Comparison of ENCODE assay signal across 8 mouse cellular contexts in genomic region chr2:162948221-162948620, GRCm38 (mm10). TPM values are rescaled to one million over a fixed set of nuclear protein-coding genes. Genes with fewer than 3 reads are reported as not detected.
DNase-seq lines count a peak whose midpoint lies in the region; ATAC-seq and TF ChIP-seq lines count a peak whose summit lies in the region.

No protein-coding gene starts in this region.

- no peak for DNase-seq in cerebellum, adult 2 months
- DNase-seq in cerebellum, postnatal 36 days: no peak
- DNase-seq in liver, embryonic 11.5 days (ENCODE audit: low spot score): no peak
- peak; percentile 12 for DNase-seq in telencephalon, adult 2 months (ENCODE audit: low read depth, low spot score)
- DNase-seq in embryo, embryonic 11 days: no peak
- no peak for DNase-seq in yolk sac, embryonic 10.5 days (ENCODE audit: low spot score)

- H3K4me1 ChIP-seq in cerebellum, adult 2 months (ENCODE audit: control insufficient read depth, insufficient read depth, low read length): no peaks in the 10 kb centered on the region; the same call in 1 of the 2 replicates
- peaks cover 14% of the 10 kb centered on the region for H3K4me1 ChIP-seq in megakaryocyte, embryonic 14.5 days
- H3K4me1 ChIP-seq in liver, embryonic 11.5 days (replicated peaks; ENCODE audit: control insufficient read depth, insufficient read depth, low read length): peaks cover 5% of the 10 kb centered on the region; the same call in 1 of the 2 replicates

- H3K4me2 ChIP-seq in liver, embryonic 11.5 days: peak overlapping the region; percentile 59

- no peak overlapping the region for H3K27ac ChIP-seq in cerebellum, adult 2 months (ENCODE audit: insufficient read depth, low read length)
- H3K27ac ChIP-seq in liver, embryonic 11.5 days (ENCODE audit: low read depth, low read length): no peak overlapping the region

- H3K9ac ChIP-seq in liver, embryonic 11.5 days (ENCODE audit: low read depth, low read length): peak overlapping the region; percentile 20; the same call in 1 of the 2 replicates

- no peak for TF ChIP-seq POLR2A in cerebellum, adult 2 months (IDR thresholded peaks at IDR 0.05; ENCODE audit: borderline replicate concordance, insufficient read depth, low read length)

- 0 out of 2 replicates have a peak, but pooled peaks cover 10% of the 10 kb centered on the region for H3K9me3 ChIP-seq in megakaryocyte, embryonic 14.5 days
- H3K9me3 ChIP-seq in liver, embryonic 11.5 days (ENCODE audit: control insufficient read depth, low read length): no peaks in the 10 kb centered on the region

- ATAC-seq in megakaryocyte, adult 5-6 weeks (ENCODE audit: poor library complexity, severe bottlenecking): no peak
- peak; percentile 52 for ATAC-seq in liver, embryonic 11.5 days (replicated peaks; ENCODE audit: low FRiP score)

- no peak for TF ChIP-seq CTCF in cerebellum, adult 2 months (IDR thresholded peaks at IDR 0.05; ENCODE audit: borderline replicate concordance, insufficient read depth, low read depth, low read length)

- H3K27me3 ChIP-seq in cerebellum, adult 2 months (ENCODE audit: control insufficient read depth, insufficient read depth, low read length): no peaks in the 10 kb centered on the region
- peaks cover 31% of the 10 kb centered on the region for H3K27me3 ChIP-seq in megakaryocyte, embryonic 14.5 days (replicated peaks)
- peaks cover 16% of the 10 kb centered on the region for H3K27me3 ChIP-seq in liver, embryonic 11.5 days (replicated peaks; ENCODE audit: control insufficient read depth, insufficient read depth, low read length)

- peak overlapping the region; percentile 43 for H3K4me3 ChIP-seq in cerebellum, adult 2 months (replicated peaks; ENCODE audit: insufficient read depth, low read depth, low read length)
- H3K4me3 ChIP-seq in megakaryocyte, embryonic 14.5 days (replicated peaks): peak overlapping the region; percentile 30
- H3K4me3 ChIP-seq in liver, embryonic 11.5 days (ENCODE audit: low read depth, low read length): peak overlapping the region; percentile 20; the same call in 1 of the 2 replicates

- H3K36me3 ChIP-seq in megakaryocyte, embryonic 14.5 days (replicated peaks; ENCODE audit: low read length): no peaks in the 10 kb centered on the region
- H3K36me3 ChIP-seq in liver, embryonic 11.5 days (ENCODE audit: control insufficient read depth, insufficient read depth, low read length): no peaks in the 10 kb centered on the region

- 66% methylated on average over 14 of the region's 14 CpGs for WGBS in cerebellum, adult 2 months
- 50% methylated on average over 14 of the region's 14 CpGs for WGBS in liver, embryonic 11.5 days

RNA-seq across cellular contexts. Expression of gene L3mbtl1, which starts 4.9 kb away (rescaled TPM):
- polyA plus RNA-seq in cerebellum, adult 2 months (2012; rRNA removed): 8.2 and 8.5 TPM in 2 replicates
- polyA plus RNA-seq in megakaryocyte, embryonic 14.5 days (2012; ENCODE audit: insufficient read depth, low replicate concordance): 0.51 TPM in 1 of 2 replicates, not detected in the other
- total RNA-seq in megakaryocyte, adult 5-6 weeks (2015): 0.04 and 0.27 TPM in 2 replicates
- 0.16 TPM in 1 of 2 replicates, not detected in the other for total RNA-seq in megakaryocyte, adult 5-6 weeks (2017)
- 0.05 and 0.08 TPM in 2 replicates for polyA plus RNA-seq in liver, embryonic 11.5 days (2014; fragmentation: Nextera tagmentation; extraction: Ambion mirVana)

RNA-seq across cellular contexts. Expression of gene Srsf6, which starts 16.9 kb away (rescaled TPM):
- 140 and 143 TPM in 2 replicates for polyA plus RNA-seq in cerebellum, adult 2 months (2012; rRNA removed)
- 37.6 and 68.1 TPM in 2 replicates for polyA plus RNA-seq in megakaryocyte, embryonic 14.5 days (2012; ENCODE audit: insufficient read depth, low replicate concordance)
- total RNA-seq in megakaryocyte, adult 5-6 weeks (2015): 118 and 120 TPM in 2 replicates
- total RNA-seq in megakaryocyte, adult 5-6 weeks (2017): 111 and 123 TPM in 2 replicates
- 240 and 261 TPM in 2 replicates for polyA plus RNA-seq in liver, embryonic 11.5 days (2014; fragmentation: Nextera tagmentation; extraction: Ambion mirVana)

RNA-seq across cellular contexts. Expression of gene Sgk2, which starts 38.9 kb away (rescaled TPM):
- 2.8 and 3.8 TPM in 2 replicates for polyA plus RNA-seq in cerebellum, adult 2 months (2012; rRNA removed)
- not detected in 2 replicates for polyA plus RNA-seq in megakaryocyte, embryonic 14.5 days (2012; ENCODE audit: insufficient read depth, low replicate concordance)
- not detected in 2 replicates for total RNA-seq in megakaryocyte, adult 5-6 weeks (2015)
- total RNA-seq in megakaryocyte, adult 5-6 weeks (2017): not detected in 2 replicates
- polyA plus RNA-seq in liver, embryonic 11.5 days (2014; fragmentation: Nextera tagmentation; extraction: Ambion mirVana): 2.8 and 3.3 TPM in 2 replicates
